Mouse (Mus musculus) ES-Bruce4 (cell line): ENCODE results near the gene Itgb6. TPM values are rescaled to one million over a fixed set of nuclear protein-coding genes. Genes with fewer than 3 reads are reported as not detected.

Source experiments
- H3K27ac ChIP-seq: 2 replicates; pipeline ENCODE4 v1.5.1; 2012; ENCODE audit warnings: low read length, inconsistent platforms; ENCODE audit not compliant: insufficient read depth
- H3K27me3 ChIP-seq: 2 replicates; pipeline ENCODE4 v1.6.1; 2012; ENCODE audit warnings: mild to moderate bottlenecking, low read length, inconsistent platforms; ENCODE audit not compliant: control insufficient read depth, poor library complexity, insufficient read depth, severe bottlenecking
- H3K36me3 ChIP-seq: 2 replicates; pipeline ENCODE4 v1.6.1; 2012; ENCODE audit warnings: inconsistent platforms, mild to moderate bottlenecking, low read length, moderate library complexity; ENCODE audit not compliant: control insufficient read depth, poor library complexity, insufficient read depth, severe bottlenecking
- H3K4me1 ChIP-seq: one replicate; pipeline ENCODE4 v1.8.1; 2011; ENCODE audit warnings: low read length; ENCODE audit not compliant: control insufficient read depth, insufficient read depth
- H3K4me3 ChIP-seq: 2 replicates; pipeline ENCODE4 v1.5.1; 2011; ENCODE audit warnings: low read depth, mild to moderate bottlenecking, low read length
- H3K9ac ChIP-seq: 2 replicates; pipeline ENCODE4 v1.6.1; 2012; ENCODE audit warnings: low read depth, mild to moderate bottlenecking, inconsistent platforms; ENCODE audit not compliant: poor library complexity, severe bottlenecking
- H3K9me3 ChIP-seq: replicated peaks from 2 replicates; pipeline ENCODE4 v1.6.1; 2012; ENCODE audit warnings: mild to moderate bottlenecking, low read length, inconsistent platforms; ENCODE audit not compliant: control insufficient read depth, poor library complexity, insufficient read depth, severe bottlenecking
- CTCF ChIP-seq: IDR thresholded peaks from one replicate; pipeline ENCODE4 v1.8.1; 2011; ENCODE audit warnings: low read depth, low read length
- EP300 ChIP-seq: IDR thresholded peaks from 2 replicates; pipeline ENCODE4 v1.6.1; 2011; ENCODE audit warnings: low read depth, low read length; ENCODE audit not compliant: insufficient read depth
- POLR2A ChIP-seq: IDR thresholded peaks from one replicate; pipeline ENCODE4 v1.8.1; 2011; ENCODE audit warnings: low read length; ENCODE audit not compliant: insufficient read depth
- polyA plus RNA-seq: library from polyadenylated mRNA; stranded (reverse); fragments of >200 nt; gene quantifications from 2 replicates; pipeline ENCODE4 v1.2.4, GENCODE M21; 2011; ENCODE audit warnings: low read depth; ENCODE audit not compliant: missing spikeins, insufficient read depth, insufficient read length

The Itgb6 gene
- polyA plus RNA-seq, 1 experiment, result 0.28 TPM

DNA sequence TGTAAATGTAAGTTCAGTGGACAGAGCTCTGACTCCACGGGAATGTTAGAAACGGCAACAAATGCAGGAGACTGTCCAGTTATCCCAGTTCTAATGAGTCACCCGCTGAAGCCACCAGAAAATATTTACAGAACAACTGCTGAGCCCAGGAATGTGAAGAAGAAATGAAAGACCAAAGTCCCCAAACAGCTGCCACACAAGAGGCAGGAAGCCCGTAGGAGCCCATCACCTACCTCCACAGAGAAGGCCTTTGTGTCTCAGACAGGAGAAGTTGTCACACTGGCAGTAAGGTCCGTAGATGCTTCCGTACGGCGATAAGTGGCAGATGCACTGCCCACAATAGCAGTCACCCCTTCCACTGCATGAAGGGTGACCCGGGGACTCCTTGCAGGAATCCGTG lies 94.9 kb downstream of the Itgb6 start:
- H3K4me1 ChIP-seq, result no peaks in the 10 kb centered on the region
- H3K4me3 ChIP-seq, result no peak overlapping the region
- H3K36me3 ChIP-seq, result no peaks in the 10 kb centered on the region
- no peak overlapping the region for H3K27ac ChIP-seq
- no peaks in the 10 kb centered on the region; the same call in 1 of the 2 replicates for H3K27me3 ChIP-seq
- TF ChIP-seq EP300 (no peak), CTCF (no peak), POLR2A (no peak)
- H3K9ac ChIP-seq, result no peak overlapping the region
- no peaks in the 10 kb centered on the region for H3K9me3 ChIP-seq

DNA sequence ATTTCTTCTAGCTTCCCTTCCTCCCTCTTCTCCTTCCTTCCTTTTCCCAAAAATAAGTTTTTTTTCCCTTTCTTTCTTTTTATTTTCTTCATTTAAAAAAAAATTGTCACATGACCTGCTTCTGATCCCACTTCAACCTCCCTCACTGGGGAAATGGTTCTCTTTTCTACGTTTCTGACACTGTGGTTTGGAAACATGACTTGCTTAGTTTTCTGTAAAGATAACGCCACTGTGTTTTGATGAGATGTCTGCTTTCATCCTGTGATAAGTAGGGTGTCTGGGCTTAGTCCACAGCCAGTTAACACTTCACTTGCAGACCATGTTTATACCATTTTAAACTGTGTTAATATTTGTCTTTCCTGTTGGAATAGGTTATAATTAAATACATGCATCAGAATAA lies 96.7 kb downstream of the Itgb6 start:
- Histone ChIP-seq H3K27ac (no peak overlapping the region), H3K4me1 (no peaks in the 10 kb centered on the region), H3K9me3 (no peaks in the 10 kb centered on the region), H3K27me3 (no peaks in the 10 kb centered on the region; the same call in 1 of the 2 replicates), H3K4me3 (no peak overlapping the region), H3K9ac (no peak overlapping the region), H3K36me3 (no peaks in the 10 kb centered on the region)
- TF ChIP-seq EP300 (no peak), POLR2A (no peak), CTCF (no peak)

DNA sequence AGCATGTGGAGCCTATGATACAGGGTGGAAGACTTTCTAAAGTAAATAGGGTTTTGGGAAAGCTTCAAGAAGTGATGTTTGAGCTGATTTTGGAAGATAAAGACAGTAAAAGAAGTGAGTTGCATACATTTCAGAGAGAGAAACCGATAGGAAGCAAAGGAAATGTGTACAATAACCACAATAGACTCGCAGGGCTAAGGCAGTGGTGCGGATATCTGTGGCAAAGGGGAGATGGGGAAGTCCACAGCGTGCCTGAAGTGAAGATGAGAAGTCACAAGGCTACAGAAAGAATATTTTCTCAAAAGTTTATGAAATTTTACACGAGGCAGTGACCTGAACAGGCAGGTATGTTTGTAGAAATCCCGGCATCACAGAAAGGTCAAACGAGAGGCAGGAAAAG lies 100.3 kb downstream of the Itgb6 start:
- Histone ChIP-seq H3K9me3 (no peaks in the 10 kb centered on the region), H3K36me3 (no peaks in the 10 kb centered on the region), H3K9ac (no peak overlapping the region)

DNA sequence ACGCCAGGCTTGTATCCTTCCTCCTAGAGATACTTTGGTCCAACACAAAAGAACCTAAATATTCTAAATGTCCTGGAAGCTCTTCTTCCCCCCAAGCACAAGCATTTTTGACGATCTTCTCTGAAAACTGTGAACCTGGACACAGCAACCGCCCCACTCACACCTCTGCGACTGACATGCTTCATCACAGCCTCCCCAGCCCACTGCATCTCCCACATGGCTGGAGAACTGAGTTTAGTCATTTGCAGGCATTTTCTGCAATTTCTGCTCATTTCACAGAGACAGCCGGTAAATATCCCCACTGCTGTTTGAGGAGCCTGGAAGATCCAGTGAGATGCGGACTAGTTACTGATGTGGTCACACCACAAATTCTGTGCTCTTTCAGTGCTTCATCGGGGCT lies 107.7 kb downstream of the Itgb6 start:
- Histone ChIP-seq H3K4me1 (no peaks in the 10 kb centered on the region), H3K27me3 (no peaks in the 10 kb centered on the region), H3K27ac (no peak overlapping the region), H3K36me3 (no peaks in the 10 kb centered on the region), H3K9ac (no peak overlapping the region), H3K4me3 (no peak overlapping the region), H3K9me3 (no peaks in the 10 kb centered on the region)
- no peak for TF ChIP-seq CTCF
- no peak for TF ChIP-seq EP300
- no peak for TF ChIP-seq POLR2A

More for the DNA sequence above, 100.3 kb downstream of the Itgb6 start:
- H3K27ac ChIP-seq, result no peak overlapping the region
- no peaks in the 10 kb centered on the region for H3K4me1 ChIP-seq
- H3K27me3 ChIP-seq, result no peaks in the 10 kb centered on the region
- TF ChIP-seq EP300 (no peak), POLR2A (no peak), CTCF (no peak)
- H3K4me3 ChIP-seq, result no peak overlapping the region

DNA sequence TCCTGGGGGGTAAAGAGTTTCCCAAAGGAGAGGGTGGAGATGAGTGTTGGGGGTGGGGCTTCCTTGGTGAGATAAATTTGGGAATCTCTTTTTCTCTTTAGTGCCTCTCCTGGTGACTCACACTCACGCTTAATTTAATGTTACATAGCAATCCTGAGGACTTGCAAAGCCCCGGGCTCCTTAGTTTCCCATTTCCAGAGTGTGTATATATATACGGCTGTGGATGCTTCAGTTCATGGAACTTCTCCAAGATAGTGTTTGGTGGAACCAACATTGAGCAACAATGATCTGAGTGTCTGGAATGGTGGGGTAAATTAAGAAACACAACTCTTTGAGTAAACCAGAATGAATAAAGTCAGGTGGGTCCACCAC lies 108.6 kb downstream of the Itgb6 start:
- H3K4me3 ChIP-seq, result no peak overlapping the region
- no peak overlapping the region for H3K27ac ChIP-seq
- no peaks in the 10 kb centered on the region for H3K9me3 ChIP-seq
- H3K9ac ChIP-seq, result no peak overlapping the region
- H3K4me1 ChIP-seq, result no peaks in the 10 kb centered on the region
- H3K27me3 ChIP-seq, result no peaks in the 10 kb centered on the region
- TF ChIP-seq CTCF (no peak), POLR2A (no peak), EP300 (no peak)
- H3K36me3 ChIP-seq, result no peaks in the 10 kb centered on the region

DNA sequence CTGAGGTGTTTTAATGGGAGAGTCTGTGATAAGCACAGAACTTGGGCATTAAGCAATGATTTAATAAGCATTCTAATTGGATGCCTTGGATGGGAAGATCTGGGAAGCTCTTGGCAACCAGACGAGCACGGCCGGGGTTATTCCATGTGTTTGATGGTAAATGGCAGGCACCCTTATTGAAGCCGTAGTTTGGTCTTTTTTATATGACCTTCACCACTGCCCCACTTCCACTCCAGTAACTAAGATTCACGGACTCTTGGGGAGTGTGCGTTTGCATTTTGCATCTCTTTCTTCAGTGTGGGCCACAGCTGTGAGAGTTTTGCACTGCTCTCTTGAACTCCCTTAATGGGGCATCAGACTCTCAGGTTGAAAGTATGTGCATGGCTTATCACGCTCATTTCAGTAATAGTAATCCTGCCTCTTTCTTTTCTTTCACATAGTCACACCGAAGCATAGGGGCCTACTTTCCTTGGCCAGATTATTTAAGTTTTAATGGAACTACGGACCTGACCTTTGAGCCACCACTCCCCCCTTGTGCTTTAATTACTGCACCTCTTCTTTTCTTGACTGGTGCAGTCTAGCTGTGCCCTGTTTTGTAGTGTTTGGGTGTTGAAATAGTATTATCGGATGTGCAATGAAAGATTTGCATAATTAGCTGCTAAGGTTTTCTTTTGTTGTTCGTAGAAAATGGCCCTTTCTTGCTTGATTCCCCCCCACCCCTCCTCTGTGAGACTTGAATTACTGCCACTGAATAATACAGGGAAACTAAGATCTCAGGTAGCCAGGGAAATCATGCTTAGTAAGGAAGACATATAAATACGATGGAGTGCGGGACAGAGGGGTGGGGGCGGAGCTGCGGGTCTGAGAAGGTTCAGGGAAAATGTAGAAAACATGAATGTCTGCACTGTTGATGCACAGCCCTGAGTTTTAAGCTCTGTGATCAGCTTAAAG lies 109.3 kb downstream of the Itgb6 start:
- Histone ChIP-seq H3K4me1 (no peaks in the 10 kb centered on the region), H3K9ac (no peak overlapping the region), H3K9me3 (no peaks in the 10 kb centered on the region), H3K36me3 (no peaks in the 10 kb centered on the region), H3K4me3 (no peak overlapping the region), H3K27ac (no peak overlapping the region), H3K27me3 (no peaks in the 10 kb centered on the region)
- TF ChIP-seq CTCF (no peak), POLR2A (no peak), EP300 (no peak)
